Mouse (Mus musculus) heart, adult 2 months (tissue): ENCODE measurements at regions not wholly inside any gene's neighbourhood (a gene's known extent, or its start where the extent isn't known, plus 50 kb on each side); places are given as distances from the start of the nearest gene placed in this dataset.

Source experiments
- DNase-seq, 2 experiments: peaks; one replicate each; pipeline ENCODE4 v3.0.0; 2021
- H3K27ac ChIP-seq: fragments of 200-600 bp; 2 replicates; pipeline ENCODE4 v1.8.1; 2022
- H3K27me3 ChIP-seq: fragments of 200-500 bp; 2 replicates; pipeline ENCODE4 v1.6.1; 2012; ENCODE audit warnings: mild to moderate bottlenecking, low read length, inconsistent platforms, mixed read lengths; ENCODE audit not compliant: control insufficient read depth, insufficient read depth
- H3K36me3 ChIP-seq: fragments of 200-500 bp; 2 replicates; pipeline ENCODE4 v1.6.1; 2012; ENCODE audit warnings: low read length, inconsistent platforms; ENCODE audit not compliant: control insufficient read depth, insufficient read depth
- H3K4me1 ChIP-seq: fragments of 200-500 bp; 2 replicates; pipeline ENCODE4 v1.6.1; 2011; ENCODE audit warnings: low read length; ENCODE audit not compliant: control insufficient read depth, insufficient read depth
- H3K4me3 ChIP-seq: fragments of 200-600 bp; 2 replicates; pipeline ENCODE4 v1.8.1; 2022
- H3K79me2 ChIP-seq: fragments of 200-500 bp; replicated peaks from 2 replicates; pipeline ENCODE4 v1.6.1; 2012; ENCODE audit warnings: mild to moderate bottlenecking, inconsistent platforms, low read length, moderate library complexity, mixed read lengths; ENCODE audit not compliant: control insufficient read depth, insufficient read depth
- H3K9ac ChIP-seq: fragments of 200-500 bp; 2 replicates; pipeline ENCODE4 v1.6.1; 2012; ENCODE audit warnings: low read depth, mild to moderate bottlenecking, control low read depth, inconsistent platforms, low read length, mixed read lengths
- CTCF ChIP-seq: fragments of 200-600 bp; IDR thresholded peaks from 2 replicates; pipeline ENCODE4 v1.8.1; 2022; ENCODE audit warnings: antibody characterized with exemption, mild to moderate bottlenecking, moderate library complexity
- EP300 ChIP-seq: fragments of 200-500 bp; IDR thresholded peaks from 2 replicates; pipeline ENCODE4 v1.6.1; 2011; ENCODE audit warnings: low read depth, low read length, control low read depth; ENCODE audit not compliant: insufficient read depth
- POLR2A ChIP-seq: fragments of 200-500 bp; IDR thresholded peaks from 2 replicates; pipeline ENCODE4 v1.6.1; 2011; ENCODE audit warnings: mild to moderate bottlenecking, low read depth, low read length, control low read depth; ENCODE audit not compliant: insufficient read depth
- WGBS: fragments of 180-500 bp; shearing (Covaris S2); methylation state at CpG from one replicate; pipeline ENCODE4 v1.1.7; 2018; 5-methylcytosine and 5-hydroxymethylcytosine counted together
- intact Hi-C: fragments of 180-260 bp; cut with DNase I; formaldehyde crosslinking; loops from one replicate; pipeline ENCODE4 v1.15.1; 2025

DNA sequence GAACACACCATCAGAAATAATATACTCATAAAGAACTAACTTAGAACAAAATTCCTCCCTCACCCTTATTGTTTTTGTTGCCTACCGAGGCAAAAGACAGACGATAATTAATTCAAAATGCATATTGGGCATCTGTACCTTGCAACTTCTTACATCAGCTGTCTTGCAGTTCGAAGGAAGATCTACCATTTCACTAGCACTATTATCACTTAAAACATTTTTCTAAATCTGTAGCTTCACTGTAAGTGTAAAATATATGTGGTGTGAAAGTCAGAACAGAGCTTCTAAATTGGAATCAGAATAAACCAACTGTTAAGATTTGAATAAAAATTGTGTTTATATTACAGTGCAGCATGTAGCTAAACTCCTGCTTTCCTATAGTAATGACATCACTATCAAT is 562.4 kb upstream of the Atp10a start:
- Histone ChIP-seq H3K79me2 (no peaks in the 10 kb centered on the region), H3K4me1 (no peaks in the 10 kb centered on the region), H3K27ac (no peak overlapping the region), H3K4me3 (no peak overlapping the region), H3K9ac (no peak overlapping the region), H3K36me3 (no peaks in the 10 kb centered on the region), H3K27me3 (no peaks in the 10 kb centered on the region)
- WGBS: 70% methylated on average over 3 of the region's 3 CpGs
- intact Hi-C loops: no loop called here
- TF ChIP-seq CTCF: no peak
- TF ChIP-seq EP300: no peak
- no peak for TF ChIP-seq POLR2A
- no peak for DNase-seq

DNA sequence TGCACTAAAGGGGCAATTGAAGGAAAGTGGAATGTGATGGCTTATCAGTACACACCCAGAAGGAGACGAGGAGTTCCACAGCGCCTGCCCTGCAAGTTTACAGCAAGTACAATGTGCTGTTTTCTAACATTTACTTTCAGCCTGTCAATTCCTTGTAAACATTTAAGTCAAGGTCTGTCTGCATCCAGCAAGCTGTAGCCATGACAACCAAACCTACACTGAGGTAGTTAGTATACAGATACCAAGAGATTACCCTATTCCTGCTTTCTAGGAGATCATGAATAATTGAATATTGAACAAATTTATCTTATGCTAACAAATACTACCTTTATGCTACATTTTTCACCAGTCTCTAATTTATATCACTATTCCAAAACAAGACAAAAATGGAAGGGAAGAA is 569.0 kb upstream of the Gabra5 start:
- Histone ChIP-seq H3K9ac (no peak overlapping the region), H3K36me3 (no peaks in the 10 kb centered on the region), H3K27ac (no peak overlapping the region), H3K4me1 (no peaks in the 10 kb centered on the region), H3K4me3 (no peak overlapping the region), H3K79me2 (no peaks in the 10 kb centered on the region), H3K27me3 (no peaks in the 10 kb centered on the region)
- TF ChIP-seq POLR2A (no peak), EP300 (no peak), CTCF (no peak)
- intact Hi-C loops: no loop called here
- DNase-seq: no peak
- WGBS: 57% methylated on average over 2 of the region's 2 CpGs

GRCm38 (mm10) chr7:58032975-58033374 is 523.1 kb upstream of the Gabra5 start:
- DNase-seq: no peak
- H3K27me3 ChIP-seq: no peaks in the 10 kb centered on the region
- WGBS: 65% methylated on average over 1 of the region's 1 CpGs
- TF ChIP-seq EP300: no peak
- TF ChIP-seq CTCF: peak; percentile 59
- no peak for TF ChIP-seq POLR2A
- no peak overlapping the region for H3K9ac ChIP-seq
- H3K79me2 ChIP-seq: no peaks in the 10 kb centered on the region
- intact Hi-C loops: loop anchor here (5.0 kb wide), 1 partner anchor 521 kb away; the partner anchor contains the start of gene Gabra5
- no peaks in the 10 kb centered on the region for H3K4me1 ChIP-seq
- no peaks in the 10 kb centered on the region for H3K36me3 ChIP-seq
- no peak overlapping the region for H3K4me3 ChIP-seq
- no peak overlapping the region for H3K27ac ChIP-seq

- WGBS: 71% methylated on average over 1 of the region's 1 CpGs
- Histone ChIP-seq H3K27me3 (no peaks in the 10 kb centered on the region), H3K4me3 (no peak overlapping the region), H3K36me3 (no peaks in the 10 kb centered on the region), H3K9ac (no peak overlapping the region), H3K79me2 (no peaks in the 10 kb centered on the region), H3K27ac (no peak overlapping the region), H3K4me1 (no peaks in the 10 kb centered on the region)
- intact Hi-C loops: loop anchor here (5.0 kb wide), 1 partner anchor 520 kb away; the partner anchor contains the start of gene Gabra5
- no peak for DNase-seq
- TF ChIP-seq POLR2A: no peak
Observed at GRCm38 (mm10) chr7:58032111-58032510, 522.3 kb upstream of the Gabra5 start.

DNA sequence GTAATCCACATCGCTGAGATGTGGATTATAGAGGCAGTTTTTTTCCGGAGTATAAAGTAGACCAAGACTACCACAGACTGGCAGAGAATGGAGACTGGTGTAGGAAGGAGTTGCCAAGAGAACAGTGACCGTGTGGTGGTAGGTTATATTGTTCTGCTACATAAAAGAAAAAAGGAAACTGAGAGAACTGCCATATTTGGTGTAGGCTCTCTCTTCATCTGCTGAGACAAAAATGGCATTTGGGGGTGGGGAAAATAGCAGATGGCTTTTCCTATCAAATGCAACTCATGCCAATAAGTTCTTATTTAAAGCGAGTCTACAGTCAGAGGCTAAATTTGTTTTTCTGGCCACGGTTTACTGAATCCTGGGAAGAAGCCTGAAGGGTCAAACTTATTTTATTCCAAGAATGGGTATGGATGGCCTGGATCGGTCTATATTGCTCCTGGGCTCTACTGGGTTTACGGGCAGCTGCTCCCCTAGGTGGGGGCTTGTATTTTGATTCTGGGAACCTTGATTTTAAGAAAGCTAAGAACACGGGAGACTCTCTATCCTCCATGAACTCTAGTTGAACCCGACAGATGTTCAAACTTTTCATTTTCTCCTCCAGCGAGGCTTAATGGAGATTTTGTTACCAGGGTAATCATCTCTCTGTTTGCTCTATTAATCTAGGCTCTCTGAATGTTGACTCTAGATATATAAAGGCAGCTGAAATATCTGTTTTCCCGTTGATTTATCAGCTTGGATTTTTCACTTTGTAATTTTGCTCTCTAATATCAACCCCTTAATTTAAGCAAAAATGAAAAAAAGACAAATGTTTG is 482.8 kb upstream of the Gabra5 start:
- intact Hi-C loops: loop anchor here (5.0 kb wide), 1 partner anchor 325 kb away; no protein-coding TSS in a partner anchor
- WGBS: 68% methylated on average over 11 of the region's 11 CpGs
- no peak overlapping the region for H3K9ac ChIP-seq
- H3K4me1 ChIP-seq: no peaks in the 10 kb centered on the region
- H3K36me3 ChIP-seq: no peaks in the 10 kb centered on the region
- no peaks in the 10 kb centered on the region for H3K79me2 ChIP-seq
- no peak for DNase-seq
- no peak overlapping the region for H3K4me3 ChIP-seq
- TF ChIP-seq CTCF (no peak), POLR2A (no peak), EP300 (no peak)
- no peaks in the 10 kb centered on the region for H3K27me3 ChIP-seq
- H3K27ac ChIP-seq: no peak overlapping the region

DNA sequence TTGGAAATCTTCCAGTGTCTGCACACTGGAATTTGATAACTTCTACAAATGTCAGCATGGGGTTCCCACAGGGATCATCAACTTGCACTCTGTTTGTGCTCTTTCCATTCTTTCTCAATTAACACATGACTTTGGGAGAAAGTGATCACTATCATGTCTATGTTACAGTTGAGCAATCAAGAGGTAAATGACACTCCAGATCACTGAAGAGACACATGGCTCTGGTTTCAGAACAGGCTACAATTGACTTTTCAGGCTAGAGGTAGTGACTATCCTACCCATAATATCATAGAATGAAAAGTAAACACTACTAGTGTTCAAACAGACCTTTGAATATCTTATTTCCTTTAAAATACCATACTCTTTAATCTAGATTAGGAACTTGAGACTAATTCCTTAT is 473.3 kb upstream of the Gabra5 start:
- TF ChIP-seq POLR2A: no peak
- no peak for TF ChIP-seq CTCF
- TF ChIP-seq EP300: no peak
- Histone ChIP-seq H3K4me3 (no peak overlapping the region), H3K4me1 (no peaks in the 10 kb centered on the region), H3K27ac (no peak overlapping the region), H3K36me3 (no peaks in the 10 kb centered on the region), H3K79me2 (no peaks in the 10 kb centered on the region), H3K27me3 (no peaks in the 10 kb centered on the region), H3K9ac (no peak overlapping the region)
- DNase-seq: no peak
- intact Hi-C loops: no loop called here
